Mouse (Mus musculus) thymus, adult 2 months (tissue): ENCODE measurements around the gene Grpel1.

Source experiments
- CTCF ChIP-seq: fragments of 200-500 bp; IDR thresholded peaks from 2 replicates; pipeline ENCODE4 v1.5.1; 2012; ENCODE audit warnings: mild to moderate bottlenecking, control low read depth, low read length, moderate library complexity, borderline replicate concordance; ENCODE audit not compliant: control insufficient read depth, poor library complexity, insufficient read depth; ENCODE audit errors: extremely low read depth
- POLR2A ChIP-seq: fragments of 200-500 bp; IDR thresholded peaks from 2 replicates; pipeline ENCODE4 v1.6.1; 2012; ENCODE audit warnings: mild to moderate bottlenecking, low read length, control low read depth, moderate library complexity; ENCODE audit not compliant: control insufficient read depth, poor library complexity, insufficient read depth; ENCODE audit errors: extremely low read depth

- TF ChIP-seq POLR2A (no peak), CTCF (no peak)
These were observed 24.4 kb downstream of the Grpel1 start for GRCm38 (mm10) chr5:36489225-36489624.
